Mouse (Mus musculus) heart, postnatal 0 days (tissue): Measurements from ENCODE around the gene Gm17577. TPM values are rescaled to one million over a fixed set of nuclear protein-coding genes. Genes with fewer than 3 reads are reported as not detected.
"Not testable (repeated sequence)": the region's sequence is repeated elsewhere in the genome, so short reads cannot be mapped to it uniquely, and the experiment has no call there.

Experiments used
- ATAC-seq: fragments of 200-750 bp; cut with Nextera tagmentation; 2 replicates; pipeline ENCODE4 v1.8.0; 2017; ENCODE audit warnings: low read depth, moderate number of reproducible peaks, moderate library complexity; ENCODE audit not compliant: insufficient read depth
- DNase-seq: peaks from one replicate; pipeline ENCODE4 v3.0.0-alpha.2; 2016; ENCODE audit warnings: low spot score
- H3K27ac ChIP-seq: fragments of 300-500 bp; sonication (generic); 2 replicates; pipeline ENCODE4 v1.5.1; 2014; ENCODE audit warnings: low read depth, mild to moderate bottlenecking
- H3K27me3 ChIP-seq: fragments of 300-500 bp; sonication (generic); 2 replicates; pipeline ENCODE4 v1.6.1; 2014; ENCODE audit warnings: low read length, mixed read lengths; ENCODE audit not compliant: control insufficient read depth, insufficient read depth
- H3K36me3 ChIP-seq: fragments of 300-500 bp; sonication (generic); replicated peaks from 2 replicates; pipeline ENCODE4 v1.6.1; 2014; ENCODE audit warnings: low read length, mixed read lengths; ENCODE audit not compliant: control insufficient read depth, insufficient read depth
- H3K4me1 ChIP-seq: fragments of 300-500 bp; sonication (generic); 2 replicates; pipeline ENCODE4 v1.6.1; 2014; ENCODE audit warnings: antibody characterized with exemption; ENCODE audit not compliant: control insufficient read depth, insufficient read depth
- H3K4me2 ChIP-seq: fragments of 300-500 bp; sonication (generic); 2 replicates; pipeline ENCODE4 v1.6.1; 2014; ENCODE audit warnings: low read depth, mild to moderate bottlenecking, low read length, moderate library complexity
- H3K4me3 ChIP-seq: fragments of 300-500 bp; sonication (generic); 2 replicates; pipeline ENCODE4 v1.5.1; 2014; ENCODE audit warnings: low read depth, low read length
- H3K9ac ChIP-seq: fragments of 300-500 bp; sonication (generic); replicated peaks from 2 replicates; pipeline ENCODE4 v1.6.1; 2014; ENCODE audit warnings: low read depth, low read length, mixed read lengths
- H3K9me3 ChIP-seq: fragments of 300-500 bp; sonication (generic); replicated peaks from 2 replicates; pipeline ENCODE4 v1.6.1; 2016; ENCODE audit warnings: low read length; ENCODE audit not compliant: control insufficient read depth
- WGBS: fragments of 180-500 bp; shearing (Covaris S2); extraction: QIAGEN DNeasy Blood & Tissue Kit; methylation state at CpG from one replicate; pipeline ENCODE4 v1.1.7; 2014; 5-methylcytosine and 5-hydroxymethylcytosine counted together
- polyA plus RNA-seq: library from polyadenylated mRNA; unstranded; fragments of >200 nt; fragmentation: Nextera tagmentation; extraction: Ambion mirVana; gene quantifications from 2 replicates; pipeline ENCODE4 v1.2.1, GENCODE M21; 2015
- total RNA-seq: library from RNA; depleted of rRNA; stranded (reverse); fragments of >200 nt; gene quantifications from 2 replicates; pipeline ENCODE4 v1.2.3, GENCODE M21; 2014; ENCODE audit warnings: low replicate concordance; rRNA removed

Gene Gm17577
- total RNA-seq (not detected in 2 replicates), polyA plus RNA-seq (not detected in 2 replicates)

- DNase-seq, H3K4me3 ChIP-seq, H3K4me2 ChIP-seq, H3K36me3 ChIP-seq, H3K4me1 ChIP-seq, H3K27ac ChIP-seq, H3K27me3 ChIP-seq, H3K9me3 ChIP-seq, H3K9ac ChIP-seq, ATAC-seq: not testable (repeated sequence)
- WGBS, result no CpG with 5 or more reads among the region's 3 CpGs
Observed at GRCm38 (mm10) chrX:123246807-123247206, at the start of gene Gm17577. Gene Gm17577, minus strand, starts transcription at chrX:123246907.

- not testable (repeated sequence) for H3K9ac ChIP-seq, H3K4me3 ChIP-seq, H3K27ac ChIP-seq, H3K9me3 ChIP-seq, H3K4me2 ChIP-seq, DNase-seq, H3K27me3 ChIP-seq, H3K36me3 ChIP-seq, H3K4me1 ChIP-seq, ATAC-seq
- no CpG with 5 or more reads among the region's 1 CpGs for WGBS
Observed at GRCm38 (mm10) chrX:123222381-123222780, 24.3 kb downstream of the Gm17577 start, which contains the start of gene Srsx. Gene Srsx, minus strand, starts transcription at chrX:123222481.

Other genes starting within 250 kb of the Gm17577 start
- not detected in 2 replicates for gene Gm17521, start 217.2 kb downstream of the Gm17577 start, total RNA-seq
- not detected in 2 replicates for gene Gm17521, start 217.2 kb downstream of the Gm17577 start, polyA plus RNA-seq
- 3.2 and 5.0 TPM in 2 replicates for gene Cldn34c1, start 143.4 kb downstream of the Gm17577 start, total RNA-seq
- 9.7 and 10.5 TPM in 2 replicates for gene Cldn34c1, start 143.4 kb downstream of the Gm17577 start, polyA plus RNA-seq
- not detected in 2 replicates for gene Srsx, start 24.4 kb downstream of the Gm17577 start, total RNA-seq
- gene Srsx, start 24.4 kb downstream of the Gm17577 start, polyA plus RNA-seq, result not detected in 2 replicates